Mouse (Mus musculus) cerebellum, adult (tissue): ENCODE data around the gene Cacna1c.
A peak's percentile ranks its signal among the peaks of the same experiment; 100 is the strongest.

Source experiments
- ATAC-seq: cut with Nextera tagmentation; 2 replicates; pipeline ENCODE4 v1.9.2; 2017; ENCODE audit warnings: mild to moderate bottlenecking, moderate library complexity, mixed read lengths; ENCODE audit not compliant: insufficient number of reproducible peaks, low FRiP score, low TSS enrichment

Gene Cacna1c

DNA sequence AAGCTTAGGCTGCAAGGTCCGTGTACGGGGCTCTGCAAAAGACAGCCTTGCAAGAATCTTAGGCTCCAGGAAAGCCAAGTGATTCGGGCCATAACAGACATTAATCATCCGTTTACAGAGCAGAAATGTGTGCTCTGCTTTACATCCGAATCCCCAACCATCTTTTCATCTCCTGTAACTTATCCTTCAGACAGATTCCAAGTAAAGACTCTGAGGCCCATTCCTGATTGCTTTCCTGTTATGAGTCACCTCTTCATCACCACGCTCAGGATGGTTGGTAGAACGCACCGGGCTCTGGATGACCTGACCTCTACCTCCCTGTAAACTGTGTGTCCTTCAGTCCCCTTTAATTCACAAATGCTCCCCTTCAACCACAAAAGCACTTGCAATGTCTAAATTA lies 175.0 kb downstream of the Cacna1c start:
- ATAC-seq: no peak

DNA sequence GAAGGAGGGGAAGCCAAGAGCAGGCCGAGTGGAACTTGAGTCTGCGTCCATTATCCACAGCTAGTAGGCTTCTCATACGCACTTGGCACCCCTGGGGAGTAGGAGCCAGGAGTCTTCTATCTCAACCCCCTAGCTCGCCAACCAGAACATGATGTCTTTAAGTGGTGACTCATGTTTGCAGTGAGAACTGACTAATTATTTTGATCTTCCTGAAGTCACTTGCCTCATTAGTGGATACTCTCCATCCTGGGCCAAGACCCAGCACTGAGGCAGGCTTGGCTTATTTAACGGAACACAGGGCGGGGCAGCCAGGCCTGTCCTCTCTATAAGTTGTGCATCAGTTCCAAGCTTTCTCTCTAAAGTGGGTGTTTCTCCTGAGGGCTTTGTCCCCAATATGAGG lies 177.3 kb downstream of the Cacna1c start:
- ATAC-seq: no peak

DNA sequence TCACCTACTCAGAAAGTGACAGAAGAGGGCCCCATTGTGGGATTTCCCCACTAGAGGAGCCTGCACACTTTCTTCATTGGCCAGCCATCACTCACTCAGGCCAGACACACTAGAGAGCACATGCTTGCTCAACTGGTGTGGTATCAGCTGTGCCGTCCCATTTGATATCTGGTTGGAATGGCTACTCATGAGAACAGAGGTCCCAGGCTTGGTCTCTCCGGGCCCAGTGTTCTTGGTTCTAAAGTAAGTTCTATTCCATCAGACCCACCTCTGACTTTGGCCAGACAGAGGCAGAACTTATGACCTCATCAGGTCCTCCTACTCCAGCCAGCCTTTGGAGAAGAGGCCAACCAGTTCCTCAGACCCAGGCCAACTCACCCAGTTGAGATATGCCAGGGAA lies 178.0 kb downstream of the Cacna1c start:
- no peak for ATAC-seq

DNA sequence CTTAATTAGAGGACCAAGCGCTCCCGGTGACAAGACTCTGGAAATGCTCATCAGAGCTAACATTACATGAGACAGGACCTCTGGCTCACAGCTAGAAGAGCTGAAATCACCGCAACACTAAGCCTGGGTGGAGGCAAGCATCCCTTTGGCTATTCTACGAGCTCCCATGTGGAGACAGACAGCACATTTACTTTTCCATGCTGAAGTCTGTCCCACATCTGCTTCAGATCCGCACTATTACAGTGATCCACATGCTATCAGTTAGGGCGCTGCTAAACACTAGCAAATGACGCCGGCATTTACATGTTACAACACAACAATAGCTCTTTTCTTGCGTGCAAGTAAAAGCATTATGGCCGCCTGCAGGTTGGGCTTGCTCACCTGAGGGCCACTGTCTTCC lies 178.7 kb downstream of the Cacna1c start:
- no peak for ATAC-seq

DNA sequence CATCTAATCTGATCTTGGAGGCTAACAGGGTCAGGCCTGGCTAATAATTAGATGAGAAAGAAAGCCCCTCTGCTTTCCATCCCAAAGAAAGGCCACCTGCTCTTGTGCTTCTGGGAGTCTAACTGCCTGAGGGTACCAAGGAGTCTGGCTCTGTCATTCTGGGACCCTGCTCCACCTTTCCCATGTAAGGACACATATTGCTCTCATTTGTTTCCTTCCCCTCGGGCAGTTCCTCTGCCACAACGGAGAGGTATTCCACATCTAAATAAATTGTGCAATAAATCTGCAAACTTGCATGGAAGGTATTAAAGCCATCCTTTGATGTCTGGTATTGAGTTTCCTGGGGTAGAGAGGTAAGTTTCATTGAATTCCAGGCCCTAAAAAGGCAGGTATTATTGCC lies 180.9 kb downstream of the Cacna1c start:
- no peak for ATAC-seq

DNA sequence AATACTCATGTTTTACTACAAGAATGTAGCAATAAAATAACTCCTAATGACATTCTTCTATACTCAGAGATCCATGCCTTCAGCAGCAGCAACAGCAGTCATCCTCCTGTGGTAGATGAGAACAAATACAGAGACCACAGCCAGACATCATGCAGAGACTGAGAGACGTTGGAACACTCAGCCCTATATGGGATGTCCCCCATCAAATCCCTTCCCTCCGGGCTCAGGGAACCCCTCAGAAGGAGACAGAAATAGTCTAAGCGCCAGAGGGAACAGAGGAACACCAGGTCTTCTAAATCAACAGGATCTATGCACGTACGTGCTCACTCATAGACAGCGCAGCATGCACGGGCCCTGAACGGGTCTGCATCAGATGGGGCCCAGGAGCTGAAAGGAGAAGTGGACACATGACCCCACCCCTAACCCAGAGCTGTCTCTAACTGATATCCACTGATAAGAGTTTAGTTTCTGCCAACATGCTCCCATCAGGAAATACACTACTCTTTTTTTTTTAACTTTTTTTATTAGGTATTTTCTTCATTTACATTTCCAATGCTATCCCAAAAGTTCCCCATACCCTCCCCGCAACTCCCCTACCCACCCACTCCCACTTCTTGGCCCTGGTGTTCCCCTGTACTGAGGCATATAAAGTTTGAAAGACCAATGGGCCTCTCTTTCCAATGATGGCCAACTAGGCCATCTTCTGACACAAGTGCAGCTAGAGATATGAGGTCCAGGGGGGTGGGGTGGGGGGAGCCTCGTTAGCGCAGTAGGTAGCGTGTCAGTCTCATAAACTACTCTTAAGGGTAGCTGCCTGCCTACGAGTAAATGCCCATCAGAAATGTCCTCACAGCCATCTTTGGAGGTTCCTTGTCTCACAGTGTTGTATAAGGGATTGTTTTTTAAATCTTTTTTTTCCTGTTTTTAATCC lies 182.8 kb downstream of the Cacna1c start:
- no peak for ATAC-seq

DNA sequence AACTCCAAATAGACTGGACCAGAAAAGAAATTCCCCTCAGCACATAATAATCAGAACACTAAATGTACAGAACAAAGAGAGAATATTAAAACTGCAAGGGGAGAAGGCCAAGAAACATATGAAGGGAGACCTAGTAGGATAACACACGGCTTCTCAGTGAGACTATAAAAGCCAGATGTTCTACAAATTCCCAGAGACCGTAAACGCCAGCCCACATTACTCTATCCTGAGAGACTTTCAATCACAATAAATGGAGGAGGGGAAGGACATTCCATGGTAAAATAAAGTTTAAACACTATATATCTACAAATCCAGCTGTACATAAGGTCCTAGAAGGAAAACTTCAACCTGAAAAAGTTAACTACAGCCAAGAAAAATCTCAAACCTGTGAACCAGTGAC lies 185.3 kb downstream of the Cacna1c start:
- no peak for ATAC-seq

DNA sequence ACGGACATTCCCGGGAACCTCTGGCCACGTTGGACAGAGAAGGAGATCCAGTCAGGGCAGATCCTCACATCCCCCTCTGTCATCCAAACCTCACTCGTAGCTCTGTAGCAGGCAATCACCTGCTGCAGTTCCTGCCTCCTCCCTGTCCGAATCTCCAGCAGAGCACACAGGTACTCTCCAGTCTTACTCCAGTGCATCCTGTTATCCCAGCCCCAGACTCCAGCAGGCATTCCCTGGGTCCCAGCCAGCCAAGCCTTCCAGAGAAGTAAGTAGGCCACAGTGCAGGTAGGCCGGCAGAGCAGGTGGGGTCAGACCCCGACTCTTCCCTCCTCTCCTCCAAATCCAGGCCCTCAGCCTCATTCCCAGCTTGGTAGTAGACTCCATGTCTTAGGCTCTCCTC lies 186.7 kb downstream of the Cacna1c start:
- peak; percentile 58 for ATAC-seq

DNA sequence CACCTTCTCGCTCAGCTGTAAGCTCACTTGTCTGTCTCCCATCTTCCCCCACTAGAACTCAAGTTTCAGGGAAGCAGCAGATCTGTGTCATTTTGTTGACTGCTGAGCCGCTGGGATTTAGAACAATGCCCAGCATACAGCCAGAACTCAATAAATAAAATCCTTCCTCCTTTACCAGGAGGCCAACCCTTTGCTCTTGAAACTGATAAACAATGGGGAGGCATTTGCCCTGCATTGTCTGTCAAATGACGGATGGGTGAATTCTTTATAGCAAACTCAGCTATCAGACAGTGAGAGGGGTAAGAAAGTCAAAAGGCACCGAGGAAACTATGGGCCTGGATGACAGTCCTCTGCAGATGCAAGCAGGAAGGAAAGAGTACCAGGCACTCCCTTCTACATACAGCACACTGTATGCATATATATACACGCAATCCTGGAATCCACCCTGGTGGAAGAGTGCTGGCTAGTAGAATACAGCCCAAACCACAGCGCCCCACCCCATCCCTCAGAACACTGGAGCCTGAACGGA lies 187.5 kb downstream of the Cacna1c start:
- no peak for ATAC-seq

DNA sequence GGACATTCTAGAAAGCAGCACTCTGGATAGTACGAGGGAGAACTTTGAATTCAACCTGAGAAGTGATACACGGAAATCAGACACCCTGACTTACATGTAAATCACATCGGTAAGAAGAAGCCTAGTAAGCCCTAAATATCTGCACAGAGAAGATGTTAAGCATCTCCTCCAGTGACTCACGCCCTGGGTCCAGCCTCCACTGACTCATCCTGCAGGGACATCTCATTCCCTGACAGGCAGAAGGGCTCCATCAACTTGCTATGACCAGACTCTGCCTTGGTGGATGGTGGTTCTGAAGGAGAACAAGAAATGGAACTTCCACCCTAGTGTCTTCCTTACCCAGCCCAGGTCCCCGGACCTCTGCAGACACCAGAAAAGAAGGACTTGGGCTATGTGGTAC lies 191.6 kb downstream of the Cacna1c start:
- no peak for ATAC-seq

DNA sequence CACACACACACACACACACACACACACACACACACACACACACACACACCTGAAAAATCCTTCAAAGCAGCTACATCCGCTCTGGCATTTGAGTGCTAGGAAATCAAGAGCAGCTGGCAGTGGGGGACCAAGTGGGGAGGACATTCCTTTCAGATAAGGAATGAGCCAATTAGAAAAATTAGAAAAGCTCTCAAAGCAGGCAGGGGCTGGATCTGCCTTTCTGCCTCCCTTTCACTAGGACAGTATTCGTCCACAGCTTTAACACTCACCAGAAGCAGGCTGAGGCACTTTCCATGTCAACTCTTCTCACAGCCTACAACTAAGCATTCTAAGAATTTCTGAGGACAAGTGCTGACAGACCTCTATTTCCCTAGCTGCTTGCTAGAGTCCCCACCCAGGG lies 194.8 kb downstream of the Cacna1c start:
- no peak for ATAC-seq

DNA sequence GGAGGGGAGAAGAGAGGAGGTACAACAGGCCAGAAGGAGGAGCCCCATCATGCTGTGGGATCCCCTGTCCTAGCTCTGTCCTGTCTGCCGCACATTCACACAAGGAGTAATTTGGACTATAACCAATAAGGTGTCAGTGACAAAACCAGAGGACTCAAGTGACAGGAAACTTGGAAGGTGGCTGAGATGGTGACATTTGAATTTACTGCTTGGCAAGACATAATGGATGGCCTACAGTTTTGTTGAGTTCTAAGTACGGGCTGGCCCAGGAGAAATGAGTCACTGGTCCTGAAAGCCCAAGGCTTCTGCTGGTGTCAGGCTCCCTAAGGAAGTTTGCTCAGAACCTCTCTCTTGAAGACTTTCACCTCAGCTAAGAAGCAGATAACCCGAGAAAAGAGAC lies 196.0 kb downstream of the Cacna1c start:
- ATAC-seq: no peak

DNA sequence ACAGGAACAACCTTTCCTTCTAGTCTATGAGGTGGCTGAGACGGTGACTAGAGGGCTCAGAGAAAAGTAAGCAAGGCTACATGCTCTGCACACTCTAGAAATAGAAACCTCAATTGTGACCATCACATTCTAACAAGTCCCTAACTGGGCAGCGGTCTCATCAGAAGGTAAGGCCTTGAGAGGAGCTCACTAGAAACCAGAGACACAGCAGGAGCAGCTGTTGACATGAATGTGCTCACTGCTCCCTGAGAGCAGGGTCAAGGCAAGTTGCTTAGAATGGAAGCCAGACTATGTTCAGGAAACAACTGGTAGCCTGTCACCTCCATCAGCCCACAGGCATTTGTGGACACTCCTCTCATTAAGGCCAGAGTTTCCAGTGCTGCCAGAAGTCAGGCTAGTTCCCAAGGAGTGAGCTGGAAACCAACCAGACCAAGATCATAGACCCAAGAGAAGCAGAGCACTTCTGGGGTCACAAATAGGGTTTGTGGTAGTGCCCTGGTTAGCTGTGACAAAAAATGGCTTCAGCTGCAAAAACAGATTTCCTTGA lies 196.8 kb downstream of the Cacna1c start:
- ATAC-seq: no peak

DNA sequence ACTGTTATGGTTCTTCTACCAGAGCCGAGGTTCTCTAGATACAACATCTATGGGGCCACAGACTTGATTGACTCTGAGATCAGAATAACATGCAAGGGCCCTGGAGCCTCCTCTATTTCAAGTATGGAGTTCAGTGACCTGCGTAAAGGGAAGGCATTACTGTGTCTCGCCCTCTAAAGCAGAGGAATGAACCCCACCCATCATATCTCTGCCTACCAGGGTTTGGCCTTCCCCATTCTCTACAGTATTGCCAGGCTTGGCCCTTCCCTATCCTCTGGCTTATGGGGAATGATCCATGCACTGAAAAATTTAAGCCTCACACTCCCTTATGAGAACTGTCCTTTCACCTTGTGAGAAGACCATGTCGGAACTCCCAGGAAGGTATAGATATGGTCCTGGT lies 198.8 kb downstream of the Cacna1c start:
- no peak for ATAC-seq

DNA sequence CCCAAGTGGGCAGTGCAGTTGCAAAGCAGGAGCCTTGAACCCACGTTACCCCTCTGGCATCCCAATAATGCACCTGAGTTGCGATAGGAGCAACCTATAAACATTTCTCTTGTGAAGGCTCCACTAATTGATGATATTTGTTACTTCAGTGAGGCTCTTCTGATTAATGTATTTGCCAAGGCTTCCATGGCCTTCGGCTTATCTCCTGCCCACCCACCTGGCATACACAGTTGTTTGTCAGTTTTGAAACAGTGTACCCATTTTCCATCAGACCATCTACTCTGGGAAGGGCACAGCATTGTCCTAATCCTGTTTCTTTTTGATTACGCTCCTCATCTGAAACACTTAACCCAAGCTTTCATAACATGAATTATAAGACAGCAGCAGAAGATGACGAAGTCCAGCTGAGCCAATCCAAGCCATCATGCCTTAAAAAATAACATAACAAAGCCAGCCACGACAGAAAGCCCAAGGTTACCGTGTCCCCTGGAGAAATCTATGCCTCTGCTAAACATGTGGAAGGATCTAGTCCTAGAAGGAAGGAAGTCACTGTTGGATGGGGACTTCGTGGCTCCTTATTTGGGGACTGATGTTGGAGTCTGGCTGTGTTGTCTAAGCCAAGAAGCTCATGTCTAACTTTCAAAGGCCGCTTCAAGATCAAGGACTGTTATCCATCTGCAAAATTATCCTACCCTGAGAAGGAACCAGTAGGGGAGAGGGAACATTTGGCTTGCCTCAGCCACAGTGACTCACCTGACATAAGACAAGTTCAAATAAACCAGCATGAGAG lies 201.8 kb downstream of the Cacna1c start:
- ATAC-seq: no peak

DNA sequence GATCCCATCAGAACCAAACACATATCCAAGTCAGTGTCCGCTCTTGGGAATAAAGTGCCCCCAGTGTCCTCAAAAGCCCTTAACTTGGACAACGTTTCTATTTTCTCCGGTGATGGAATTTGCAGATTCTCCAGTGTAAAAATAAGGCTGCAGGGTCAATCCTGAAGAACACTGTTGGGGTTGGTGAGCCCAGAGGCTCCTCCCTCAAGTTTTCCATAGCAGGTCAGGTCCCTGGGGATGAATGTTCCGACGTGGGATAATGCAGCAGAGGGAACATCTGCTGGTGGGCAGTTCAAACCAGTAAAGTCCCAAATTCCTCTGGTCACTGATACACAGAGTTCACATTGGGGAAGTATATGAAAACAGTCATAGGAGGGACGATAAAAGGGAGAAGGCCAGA lies 203.8 kb downstream of the Cacna1c start:
- no peak for ATAC-seq

DNA sequence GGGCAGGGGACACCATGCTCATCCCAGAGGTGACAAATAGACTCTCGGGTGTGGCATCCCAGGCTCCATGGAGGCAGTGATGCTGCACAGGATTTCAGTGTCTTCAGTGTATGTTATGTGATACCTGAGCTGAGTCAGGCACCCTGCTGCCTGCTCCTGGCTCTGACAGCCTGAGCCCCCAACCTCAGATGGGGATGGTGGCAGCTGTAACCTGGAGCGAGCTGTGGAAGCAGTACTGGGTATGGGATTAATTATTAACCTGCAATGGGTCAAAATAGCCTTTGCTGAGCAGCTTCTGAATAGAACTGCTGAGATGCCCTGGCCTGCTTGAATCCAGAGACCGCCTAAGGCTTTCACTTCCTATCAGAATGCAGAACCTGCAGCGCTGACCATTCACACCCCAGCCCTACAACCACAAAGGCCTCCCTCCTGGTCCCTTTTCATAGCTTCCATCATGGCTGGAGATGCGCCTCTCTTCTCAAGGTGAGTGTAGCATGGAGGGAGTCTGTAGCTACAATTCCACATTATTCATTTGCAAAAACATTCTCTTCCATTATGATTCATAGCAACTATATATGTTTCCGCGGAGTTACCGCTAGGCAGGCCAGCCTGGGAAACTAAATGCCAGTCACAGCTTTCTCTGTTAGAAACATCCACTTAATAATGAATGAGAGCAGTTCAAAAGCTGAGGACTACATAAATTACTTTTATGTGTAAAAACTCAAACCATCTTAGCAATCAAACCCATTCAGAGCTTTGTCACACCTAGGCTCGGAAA lies 206.0 kb downstream of the Cacna1c start:
- no peak for ATAC-seq

DNA sequence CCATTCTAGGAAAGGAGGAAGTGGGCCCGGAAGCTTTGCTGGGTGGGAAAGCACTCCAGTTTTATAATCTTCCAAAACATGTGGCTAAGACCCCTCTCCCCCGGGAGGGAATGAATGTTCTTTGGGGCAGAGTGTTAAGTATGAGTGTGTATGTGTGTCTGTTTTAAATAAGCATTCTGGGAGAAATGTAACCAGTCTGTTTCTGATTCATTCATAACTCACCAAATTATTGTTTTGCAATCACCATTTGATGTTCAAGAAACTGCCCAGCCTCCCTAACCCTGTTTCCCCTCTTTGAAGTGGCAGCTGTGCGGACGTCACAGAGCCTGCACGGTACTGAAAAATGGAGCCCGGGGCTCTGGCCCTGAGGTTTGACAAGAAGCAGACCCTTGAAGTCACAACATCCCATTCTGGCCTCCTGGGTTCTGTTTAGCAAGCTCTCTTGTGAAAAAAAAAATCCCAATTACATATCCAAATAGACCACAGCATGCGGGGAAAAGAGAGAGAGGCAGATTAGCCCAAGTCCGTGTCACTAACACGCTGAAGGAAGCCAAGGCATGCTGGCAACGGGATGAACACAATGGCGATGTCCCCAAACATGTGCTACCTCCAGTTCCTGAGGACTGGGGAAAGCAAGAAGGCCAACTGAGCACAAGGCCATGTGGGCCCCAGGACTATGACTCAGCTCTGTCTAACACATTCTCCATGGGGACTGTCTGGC lies 211.9 kb downstream of the Cacna1c start:
- ATAC-seq: peak; percentile 45; the same call in 1 of the 2 replicates

DNA sequence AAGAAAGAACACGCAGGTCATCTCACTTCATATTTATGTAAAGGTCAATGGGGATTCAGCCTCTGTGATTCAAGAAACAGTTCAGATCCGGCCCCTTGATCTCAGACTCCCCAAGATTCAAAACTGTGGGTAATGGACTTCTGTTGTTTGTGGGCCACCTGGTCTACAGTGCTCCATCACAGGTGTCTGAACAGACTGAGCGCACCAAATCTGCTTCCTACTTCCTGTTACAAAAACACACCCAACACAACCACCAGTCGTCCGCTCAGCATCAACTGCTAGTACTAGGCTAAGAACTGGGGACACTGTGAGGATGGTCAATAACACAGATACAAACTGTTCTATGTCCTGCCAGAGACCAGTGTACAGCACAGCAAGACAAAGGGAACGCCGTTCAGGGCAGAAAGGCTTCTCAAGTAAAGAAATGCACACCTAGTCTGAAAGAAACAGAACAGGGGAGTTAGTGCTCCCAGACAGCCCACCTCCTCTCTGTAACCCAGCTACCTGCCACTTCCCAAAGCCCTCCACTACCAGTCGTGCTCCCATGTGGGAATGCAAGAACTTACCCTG lies 212.7 kb downstream of the Cacna1c start:
- no peak for ATAC-seq
